Mouse (Mus musculus) E14TG2a.4 (cell line): Measurements from ENCODE around the gene Anxa2.

Source experiments
- CTCF ChIP-seq: conservative IDR thresholded peaks from 2 replicates; pipeline ENCODE4 v1.5.1; 2014; ENCODE audit warnings: low read length
- NANOG ChIP-seq: IDR thresholded peaks from 2 replicates; pipeline ENCODE4 v1.6.1; 2014; ENCODE audit warnings: borderline replicate concordance, low read length, mixed read lengths

GRCm38 (mm10) chr9:69457143-69457542, 3.7 kb downstream of the Anxa2 start:
- TF ChIP-seq CTCF (no peak), NANOG (no peak)
